Mouse (Mus musculus) midbrain, embryonic 10.5 days (tissue): ENCODE results near the gene C2cd5. TPM values are rescaled to one million over a fixed set of nuclear protein-coding genes. Genes with fewer than 3 reads are reported as not detected.

Experiments
- DNase-seq: peaks from one replicate; pipeline ENCODE4 v3.0.0-alpha.2; 2017; ENCODE audit warnings: low spot score
- H3K27ac ChIP-seq: fragments of 300-500 bp; sonication (generic); replicated peaks from 2 replicates; pipeline ENCODE4 v1.5.1; 2016; ENCODE audit warnings: mild to moderate bottlenecking
- H3K27me3 ChIP-seq: fragments of 300-500 bp; sonication (generic); 2 replicates; pipeline ENCODE4 v1.6.1; 2016; ENCODE audit warnings: low read depth, mild to moderate bottlenecking; ENCODE audit not compliant: poor library complexity, severe bottlenecking
- H3K36me3 ChIP-seq: fragments of 300-500 bp; sonication (generic); 2 replicates; pipeline ENCODE4 v1.6.1; 2016; ENCODE audit warnings: mild to moderate bottlenecking, moderate library complexity
- H3K4me1 ChIP-seq: fragments of 300-500 bp; sonication (generic); 2 replicates; pipeline ENCODE4 v1.6.1; 2016
- H3K4me3 ChIP-seq: fragments of 300-500 bp; sonication (generic); 2 replicates; pipeline ENCODE4 v1.5.1; 2016; ENCODE audit warnings: mild to moderate bottlenecking, moderate library complexity
- H3K9me3 ChIP-seq: fragments of 300-500 bp; sonication (generic); replicated peaks from 2 replicates; pipeline ENCODE4 v1.6.1; 2016; ENCODE audit warnings: mild to moderate bottlenecking
- WGBS: fragments of 180-500 bp; shearing (Covaris S2); methylation state at CpG from one replicate; pipeline ENCODE4 v1.1.7; 2016; 5-methylcytosine and 5-hydroxymethylcytosine counted together
- polyA plus RNA-seq: library from polyadenylated mRNA; unstranded; fragments of >200 nt; fragmentation: Nextera tagmentation; extraction: Ambion mirVana; gene quantifications from 2 replicates; pipeline ENCODE4 v1.2.1, GENCODE M21; 2016

The C2cd5 gene
- polyA plus RNA-seq, 1 experiment from 2014 or later: 35.8 TPM

DNA sequence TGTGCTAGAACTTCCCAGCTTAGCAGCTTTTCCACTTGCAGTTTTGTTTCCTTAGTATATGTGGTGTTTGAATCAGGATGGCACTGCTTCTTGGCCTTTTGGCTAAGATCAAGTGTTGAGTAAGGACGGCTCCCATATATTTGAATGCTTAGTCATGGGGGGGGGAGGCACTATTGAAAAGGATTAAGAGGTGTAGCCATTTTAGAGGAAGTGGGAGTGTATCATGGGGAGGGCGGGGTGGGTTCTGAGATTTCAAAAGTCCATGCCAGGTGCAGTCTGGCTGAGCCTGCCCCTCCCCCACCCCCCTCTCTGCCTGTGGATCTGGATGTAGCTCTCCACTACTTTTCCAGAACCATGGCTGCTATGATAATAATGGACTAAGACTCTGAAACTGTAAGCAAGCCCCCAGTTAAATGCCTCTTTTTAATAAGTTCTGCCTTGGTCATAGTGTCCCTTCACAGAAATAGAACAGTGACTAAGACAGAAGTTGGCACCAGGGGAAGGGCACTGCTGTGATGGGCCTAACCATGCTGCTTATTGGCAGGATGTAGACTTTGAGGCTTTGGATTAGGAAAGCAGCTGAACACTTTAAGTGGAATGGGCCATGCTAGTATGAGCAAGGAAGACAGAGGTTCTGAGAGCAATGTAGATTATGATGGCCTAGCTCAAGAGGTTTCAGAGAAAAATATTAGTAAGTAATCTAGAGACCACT lies 15.5 kb downstream of the C2cd5 start:
- Histone ChIP-seq H3K36me3 (peaks cover 93% of the 10 kb centered on the region), H3K4me1 (no peaks in the 10 kb centered on the region), H3K27me3 (no peaks in the 10 kb centered on the region), H3K4me3 (no peak overlapping the region), H3K9me3 (no peaks in the 10 kb centered on the region), H3K27ac (no peak overlapping the region)
- 92% methylated on average over 2 of the region's 2 CpGs for WGBS
- no peak for DNase-seq

DNA sequence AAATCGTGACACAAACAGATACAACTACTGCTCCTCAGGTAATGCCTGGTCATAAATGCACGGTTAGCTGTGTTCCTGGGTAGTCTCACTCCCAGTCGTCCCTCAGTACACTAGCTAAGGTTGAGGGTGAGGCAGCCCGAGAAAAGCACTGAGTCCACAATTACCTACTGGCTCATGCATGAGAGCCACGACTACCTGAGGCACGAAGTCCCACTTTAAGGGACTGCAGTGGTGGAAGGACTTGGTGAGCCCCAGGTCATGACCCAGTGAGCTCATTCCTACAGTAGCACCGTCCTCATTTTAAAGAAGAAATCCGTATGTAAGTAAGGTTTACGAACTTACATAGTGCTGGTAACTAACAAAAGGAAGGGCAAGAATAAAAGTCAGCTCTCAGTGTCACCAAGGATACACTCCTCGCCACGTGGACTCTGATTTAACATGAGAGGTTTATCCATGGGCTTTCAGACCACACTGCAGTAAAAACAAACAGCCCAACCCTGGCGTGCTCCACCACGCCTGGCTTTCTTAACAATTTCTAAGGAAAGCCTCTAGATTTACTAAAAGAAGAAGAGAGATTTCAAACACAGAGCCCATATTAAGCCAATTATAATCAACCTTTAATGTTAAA lies 18.3 kb downstream of the C2cd5 start:
- Histone ChIP-seq H3K36me3 (peaks cover 93% of the 10 kb centered on the region), H3K9me3 (no peaks in the 10 kb centered on the region), H3K4me1 (no peaks in the 10 kb centered on the region), H3K27ac (no peak overlapping the region), H3K4me3 (no peak overlapping the region), H3K27me3 (no peaks in the 10 kb centered on the region)
- WGBS: 87% methylated on average over 13 of the region's 13 CpGs
- no peak for DNase-seq

DNA sequence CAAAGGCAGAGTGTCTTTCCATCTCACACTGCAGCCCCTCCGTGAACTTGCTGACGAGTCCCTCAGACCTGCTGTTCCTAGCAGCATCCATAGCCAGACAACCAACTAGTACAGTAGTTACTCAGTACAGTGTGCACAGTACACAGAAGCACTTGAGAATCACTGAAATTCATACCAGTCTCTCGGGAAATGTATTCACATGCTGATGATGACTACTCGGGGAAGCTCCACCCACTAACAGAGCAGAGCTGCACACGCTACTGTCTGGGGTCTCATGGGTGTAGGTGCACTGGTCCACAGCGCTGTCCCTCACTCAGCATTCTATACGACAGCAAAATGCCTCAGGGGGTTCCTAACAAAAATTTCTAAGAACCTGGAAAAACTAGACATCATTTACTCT lies 19.2 kb downstream of the C2cd5 start:
- no peaks in the 10 kb centered on the region for H3K9me3 ChIP-seq
- no peak overlapping the region for H3K4me3 ChIP-seq
- no peaks in the 10 kb centered on the region for H3K4me1 ChIP-seq
- 90% methylated on average over 7 of the region's 7 CpGs for WGBS
- no peak for DNase-seq
- no peaks in the 10 kb centered on the region for H3K27me3 ChIP-seq
- H3K27ac ChIP-seq: no peak overlapping the region
- peaks cover 93% of the 10 kb centered on the region for H3K36me3 ChIP-seq

DNA sequence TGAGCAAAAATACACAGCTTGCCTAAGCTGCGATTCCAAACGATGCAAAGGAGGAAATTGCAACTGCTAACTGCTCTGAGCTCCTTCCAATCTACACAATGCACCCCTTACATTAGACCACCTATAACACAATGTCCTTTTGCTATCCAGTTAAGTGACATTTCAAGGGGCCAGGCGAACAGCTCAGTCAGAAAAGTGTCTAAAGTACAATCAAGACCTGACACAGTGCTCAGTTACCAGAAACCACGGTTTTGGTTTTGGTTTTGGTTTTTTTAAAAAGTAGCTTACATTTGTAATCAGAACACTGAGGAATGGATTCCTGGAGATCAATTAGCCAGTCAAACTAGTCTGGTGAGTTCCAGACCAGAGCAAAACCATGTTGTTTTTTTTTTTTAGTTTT lies 20.8 kb downstream of the C2cd5 start:
- Histone ChIP-seq H3K4me3 (no peak overlapping the region), H3K27me3 (no peaks in the 10 kb centered on the region), H3K36me3 (peaks cover 92% of the 10 kb centered on the region), H3K4me1 (no peaks in the 10 kb centered on the region), H3K9me3 (no peaks in the 10 kb centered on the region), H3K27ac (no peak overlapping the region)
- WGBS: 91% methylated on average over 4 of the region's 4 CpGs
- DNase-seq: no peak

DNA sequence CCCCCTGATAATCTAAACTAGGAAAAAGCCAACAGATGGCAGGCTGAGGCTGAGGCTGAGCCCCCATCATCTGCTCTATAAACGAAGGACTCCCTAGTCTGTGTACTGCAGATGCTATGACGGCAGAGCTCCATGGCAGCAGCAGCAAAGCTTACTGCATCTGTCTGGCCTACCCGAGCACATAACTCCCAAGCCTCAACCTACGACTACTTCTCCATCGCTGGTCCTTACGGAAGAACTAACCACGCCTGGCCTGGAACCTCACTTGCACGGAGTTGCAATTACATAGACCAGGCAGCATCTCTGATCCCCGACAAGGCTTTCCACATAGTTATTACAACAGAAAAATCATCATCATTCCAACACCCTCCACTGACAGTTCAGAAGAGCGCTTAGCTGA lies 23.5 kb downstream of the C2cd5 start:
- Histone ChIP-seq H3K36me3 (peaks cover 88% of the 10 kb centered on the region), H3K27me3 (no peaks in the 10 kb centered on the region), H3K9me3 (no peaks in the 10 kb centered on the region), H3K27ac (no peak overlapping the region), H3K4me3 (no peak overlapping the region), H3K4me1 (no peaks in the 10 kb centered on the region)
- WGBS: 94% methylated on average over 10 of the region's 10 CpGs
- DNase-seq: no peak

DNA sequence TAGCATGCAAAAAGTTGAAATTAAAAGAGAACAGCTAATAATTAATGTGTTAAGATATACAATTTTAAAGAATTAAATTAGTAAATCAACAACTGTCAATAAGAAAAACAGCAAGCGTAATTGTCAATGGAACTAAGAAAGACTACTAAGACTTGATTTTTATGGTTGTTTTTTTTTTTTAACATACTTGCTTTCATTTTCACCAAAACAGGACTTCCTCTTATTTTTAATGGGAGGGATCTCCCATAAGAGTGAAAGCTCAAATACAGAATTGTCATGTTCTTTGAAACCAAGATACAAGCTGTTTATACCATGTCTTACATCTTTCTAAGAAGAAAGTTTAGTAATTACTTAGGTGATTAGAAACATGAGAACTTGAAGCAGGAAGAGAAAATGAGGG lies 26.0 kb downstream of the C2cd5 start:
- Histone ChIP-seq H3K36me3 (peaks cover 72% of the 10 kb centered on the region), H3K9me3 (no peaks in the 10 kb centered on the region), H3K4me1 (no peaks in the 10 kb centered on the region), H3K27ac (no peak overlapping the region), H3K27me3 (no peaks in the 10 kb centered on the region), H3K4me3 (no peak overlapping the region)
- 90% methylated on average over 1 of the region's 1 CpGs for WGBS
- DNase-seq: no peak

DNA sequence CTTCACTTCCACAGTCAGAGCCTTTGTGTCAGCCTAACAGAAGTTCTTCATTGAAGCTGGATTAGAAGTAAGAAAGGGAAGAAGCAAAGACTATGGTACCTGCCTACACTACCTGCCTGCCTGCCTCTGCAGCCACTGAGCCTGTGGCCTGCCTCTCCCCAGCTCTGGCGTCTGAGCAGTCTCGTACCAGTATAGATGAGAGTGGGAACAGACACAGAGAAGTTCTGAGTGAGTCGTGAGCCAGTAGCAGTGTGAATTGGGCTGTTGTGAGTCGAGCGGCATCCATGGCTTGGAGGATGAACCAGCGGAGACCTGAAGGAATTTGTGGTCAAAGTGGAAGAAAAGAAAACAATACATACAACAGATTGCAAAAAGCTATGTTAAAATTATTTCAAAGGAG lies 26.5 kb downstream of the C2cd5 start:
- Histone ChIP-seq H3K4me1 (no peaks in the 10 kb centered on the region), H3K27me3 (no peaks in the 10 kb centered on the region), H3K4me3 (no peak overlapping the region), H3K9me3 (no peaks in the 10 kb centered on the region), H3K27ac (no peak overlapping the region), H3K36me3 (peaks cover 71% of the 10 kb centered on the region)
- no peak for DNase-seq
- WGBS: 96% methylated on average over 6 of the region's 6 CpGs

DNA sequence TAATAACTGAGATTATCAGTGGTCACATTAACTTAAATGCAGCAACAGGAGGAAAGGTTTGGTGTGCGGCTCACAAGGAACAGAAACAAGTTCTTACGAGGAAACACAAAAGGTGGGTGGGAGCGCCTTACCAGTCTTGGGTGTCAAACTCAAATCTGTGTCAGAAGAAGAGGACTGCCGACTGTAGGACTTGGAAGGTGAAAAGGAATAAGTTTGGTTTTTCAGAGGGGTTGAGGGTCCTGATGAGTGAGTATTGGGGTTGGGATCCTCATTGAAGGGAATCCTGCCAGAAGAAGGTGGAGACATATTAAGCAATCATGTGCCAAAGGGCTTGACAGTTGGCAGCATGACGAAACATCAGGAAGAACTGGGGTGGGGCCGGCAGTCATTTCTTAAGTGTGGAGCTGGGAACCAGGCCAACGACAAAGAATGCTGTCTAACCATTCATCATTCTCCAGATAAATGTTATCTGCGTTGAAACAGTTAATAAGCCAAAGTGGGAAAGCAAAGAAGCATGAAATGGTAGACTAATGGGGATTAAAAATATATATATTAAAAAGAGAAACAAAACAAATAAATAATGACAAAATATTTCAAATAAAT lies 27.4 kb downstream of the C2cd5 start:
- no peak overlapping the region for H3K27ac ChIP-seq
- no peak overlapping the region for H3K4me3 ChIP-seq
- DNase-seq: no peak
- H3K4me1 ChIP-seq: no peaks in the 10 kb centered on the region
- peaks cover 67% of the 10 kb centered on the region for H3K36me3 ChIP-seq
- WGBS: 94% methylated on average over 8 of the region's 8 CpGs
- no peaks in the 10 kb centered on the region for H3K9me3 ChIP-seq
- no peaks in the 10 kb centered on the region for H3K27me3 ChIP-seq

DNA sequence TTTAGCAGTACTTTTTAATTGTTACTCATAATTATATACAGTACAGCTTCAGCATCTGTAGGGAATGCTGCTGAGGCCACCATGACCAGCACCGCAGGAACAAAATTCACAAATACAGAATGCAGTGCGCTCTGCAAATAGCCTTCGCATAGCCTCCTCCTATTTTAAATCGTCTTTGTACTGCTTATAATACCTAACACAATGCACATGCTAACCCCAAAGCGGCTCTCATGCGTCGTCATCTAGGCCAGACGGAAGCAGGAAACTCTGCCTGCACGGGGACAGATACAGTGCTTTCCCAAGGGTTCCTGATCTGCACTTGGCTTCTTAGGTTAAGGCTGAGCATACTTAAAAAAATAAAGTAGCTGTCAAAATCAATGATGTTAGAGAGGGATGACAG lies 29.2 kb downstream of the C2cd5 start:
- Histone ChIP-seq H3K4me3 (no peak overlapping the region), H3K36me3 (peaks cover 51% of the 10 kb centered on the region), H3K27me3 (no peaks in the 10 kb centered on the region), H3K27ac (no peak overlapping the region), H3K9me3 (no peaks in the 10 kb centered on the region), H3K4me1 (peaks cover 2% of the 10 kb centered on the region; the same call in 1 of the 2 replicates)
- DNase-seq: no peak
- WGBS: 90% methylated on average over 9 of the region's 9 CpGs

DNA sequence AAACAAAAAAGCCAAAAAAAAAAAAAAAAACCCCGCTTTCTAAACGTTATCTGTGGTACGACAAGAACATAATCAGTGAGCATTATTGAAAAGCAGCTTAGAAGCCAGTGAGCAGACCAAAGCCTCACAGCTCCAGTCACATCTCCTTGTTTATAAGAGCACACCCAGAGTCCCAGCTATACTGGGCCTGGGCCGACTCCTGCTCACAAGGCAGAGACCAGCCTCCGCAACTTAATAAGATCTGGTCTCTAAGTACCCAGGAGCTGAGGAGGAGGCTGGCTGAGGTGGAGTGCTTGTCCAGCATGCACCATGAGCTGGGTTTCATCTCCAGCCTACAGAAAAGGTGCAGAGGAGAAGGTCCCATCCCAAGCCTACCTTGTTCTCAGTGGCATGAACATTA lies 29.9 kb downstream of the C2cd5 start:
- no peak for DNase-seq
- no peak overlapping the region for H3K4me3 ChIP-seq
- no peaks in the 10 kb centered on the region for H3K9me3 ChIP-seq
- 91% methylated on average over 5 of the region's 5 CpGs for WGBS
- H3K36me3 ChIP-seq: peaks cover 48% of the 10 kb centered on the region
- no peaks in the 10 kb centered on the region for H3K27me3 ChIP-seq
- no peak overlapping the region for H3K27ac ChIP-seq
- H3K4me1 ChIP-seq: peaks cover 8% of the 10 kb centered on the region

DNA sequence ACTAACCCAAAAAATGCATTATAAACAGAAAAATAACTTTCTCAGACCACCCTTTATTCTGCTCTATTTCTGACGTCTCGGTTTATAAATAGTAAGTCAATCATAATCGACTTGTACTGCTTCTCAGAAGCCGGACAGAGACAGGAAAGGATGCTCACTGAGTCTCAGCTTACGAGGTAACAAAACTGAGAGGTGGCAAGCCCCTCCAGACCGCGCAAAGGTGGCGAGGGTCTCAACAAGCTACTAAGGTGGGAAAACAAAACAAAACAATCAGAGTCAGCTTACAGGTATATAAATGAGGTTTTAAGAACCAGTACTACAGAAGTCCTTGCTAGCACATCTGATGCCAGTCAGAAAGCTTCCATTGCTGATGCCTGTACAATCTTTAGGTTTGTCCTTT lies 30.3 kb downstream of the C2cd5 start:
- WGBS: 92% methylated on average over 8 of the region's 8 CpGs
- Histone ChIP-seq H3K27me3 (no peaks in the 10 kb centered on the region), H3K4me1 (peaks cover 8% of the 10 kb centered on the region), H3K27ac (no peak overlapping the region), H3K4me3 (no peak overlapping the region), H3K36me3 (peaks cover 44% of the 10 kb centered on the region), H3K9me3 (no peaks in the 10 kb centered on the region)
- DNase-seq: no peak

DNA sequence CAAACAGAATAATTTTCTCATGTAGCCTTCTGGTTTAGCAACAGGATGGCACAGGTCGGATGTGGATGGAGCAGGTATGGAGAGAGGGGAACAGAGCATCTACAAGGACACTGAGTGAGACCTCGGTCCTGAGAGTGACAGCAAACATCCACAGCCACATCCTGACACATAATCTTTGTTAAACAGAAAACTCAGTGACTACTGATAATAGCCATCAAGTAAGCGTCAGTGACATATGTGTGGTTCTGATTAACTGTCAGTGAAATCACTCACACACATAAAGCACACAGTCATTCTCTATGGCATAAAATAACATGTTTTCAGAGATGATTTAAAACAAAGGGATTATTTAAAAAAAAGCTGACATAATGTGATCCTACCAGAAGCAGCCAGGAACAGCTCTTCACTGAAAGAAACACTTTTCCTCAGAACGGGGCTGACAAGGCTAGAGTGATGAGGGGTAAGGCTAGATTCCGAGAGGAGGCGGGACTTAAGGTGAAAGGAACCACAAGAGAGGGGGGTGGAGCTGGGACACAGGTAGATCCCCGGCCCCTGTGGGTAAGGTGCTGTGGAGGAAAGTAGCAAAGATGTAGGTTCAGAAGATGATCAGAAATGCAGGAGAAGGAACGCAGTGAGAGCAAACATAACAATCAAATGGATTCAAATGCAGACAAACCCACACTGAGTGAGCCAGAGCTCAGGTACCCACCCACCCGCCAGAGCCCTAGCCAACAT lies 31.6 kb downstream of the C2cd5 start:
- no peaks in the 10 kb centered on the region for H3K9me3 ChIP-seq
- 80% methylated on average over 9 of the region's 9 CpGs for WGBS

DNA sequence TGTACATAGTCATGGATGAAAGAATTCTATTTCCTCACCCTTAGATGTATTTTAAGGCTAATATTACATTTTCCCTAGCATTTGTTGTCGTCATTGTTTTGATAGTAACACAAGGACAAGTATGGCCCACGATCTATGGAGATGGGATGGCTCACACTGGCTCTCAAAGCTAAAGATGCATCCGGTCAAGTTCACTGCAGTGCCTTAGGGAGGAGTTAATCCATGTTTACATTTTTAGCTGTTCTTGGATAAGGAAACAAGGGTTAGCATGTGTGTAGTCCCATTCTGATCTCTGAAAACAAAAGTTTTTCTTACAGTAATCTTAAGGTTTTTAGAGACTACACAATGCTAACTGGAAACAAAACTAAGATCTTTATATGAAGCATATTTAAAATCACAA lies 32.3 kb downstream of the C2cd5 start:
- whole genome bisulfite sequencing: 88% methylated on average over 3 of the region's 3 CpGs
- Histone ChIP-seq H3K27me3 (no peaks in the 10 kb centered on the region), H3K9me3 (no peaks in the 10 kb centered on the region), H3K4me1 (peaks cover 8% of the 10 kb centered on the region), H3K36me3 (peaks cover 33% of the 10 kb centered on the region), H3K4me3 (no peak overlapping the region), H3K27ac (no peak overlapping the region)
- no peak for DNase-seq

More for the DNA sequence above, 31.6 kb downstream of the C2cd5 start:
- Histone ChIP-seq H3K4me3 (no peak overlapping the region), H3K27me3 (no peaks in the 10 kb centered on the region), H3K36me3 (peaks cover 35% of the 10 kb centered on the region), H3K27ac (no peak overlapping the region), H3K4me1 (peaks cover 8% of the 10 kb centered on the region)
- no peak for DNase-seq
